Mouse (Mus musculus): Measurements from ENCODE around the gene Tmem143. TPM values are rescaled to one million over a fixed set of nuclear protein-coding genes. Genes with fewer than 3 reads are reported as not detected.

Gene Tmem143
- polyA plus RNA-seq, 1 experiment from 2014 or later, result 3.5 TPM

DNA sequence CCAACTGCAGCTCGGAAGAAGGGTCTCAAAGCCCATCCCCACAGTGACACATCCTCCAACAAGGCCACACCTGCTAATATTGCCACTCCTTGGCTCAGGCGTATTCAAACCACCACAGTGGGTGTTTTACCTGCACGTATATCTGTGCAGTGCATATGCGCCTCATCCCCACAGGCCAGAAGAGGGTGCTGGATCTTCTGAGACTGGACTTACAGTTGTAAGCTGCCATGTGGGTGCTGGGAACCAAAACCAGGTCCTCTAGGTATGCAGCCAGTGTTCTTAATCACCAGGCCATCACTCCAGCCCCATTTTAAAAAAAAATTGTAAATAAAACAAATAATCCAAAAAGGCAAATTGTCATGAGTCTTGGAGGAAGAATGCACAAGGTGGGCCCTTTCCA lies 16.2 kb upstream of the Tmem143 start:
- DNase-seq, result no peak
- Histone ChIP-seq H3K4me3 (ENCODE audit: low read depth, low read length) (no peak overlapping the region), H3K9ac (replicated peaks) (no peak overlapping the region), H3K27ac (ENCODE audit: low read depth) (no peak overlapping the region), H3K4me1 (ENCODE audit: insufficient read depth) (no peaks in the 10 kb centered on the region), H3K9me3 (ENCODE audit: low read length) (no peaks in the 10 kb centered on the region), H3K36me3 (replicated peaks; ENCODE audit: insufficient read depth, low read length) (peaks cover 62% of the 10 kb centered on the region), H3K27me3 (ENCODE audit: insufficient read depth, low read length) (no peaks in the 10 kb centered on the region), H3K4me2 (ENCODE audit: low read depth, low read length) (no peak overlapping the region)
- 93% methylated on average over 4 of the region's 4 CpGs for WGBS (ENCODE audit: insufficient replicate concordance)
- no peak for TF ChIP-seq CTCF (IDR thresholded peaks at IDR 0.05; ENCODE audit: low read depth)
- TF ChIP-seq EP300 (IDR thresholded peaks at IDR 0.05; ENCODE audit: low read depth), result no peak
- no peak for ATAC-seq

DNA sequence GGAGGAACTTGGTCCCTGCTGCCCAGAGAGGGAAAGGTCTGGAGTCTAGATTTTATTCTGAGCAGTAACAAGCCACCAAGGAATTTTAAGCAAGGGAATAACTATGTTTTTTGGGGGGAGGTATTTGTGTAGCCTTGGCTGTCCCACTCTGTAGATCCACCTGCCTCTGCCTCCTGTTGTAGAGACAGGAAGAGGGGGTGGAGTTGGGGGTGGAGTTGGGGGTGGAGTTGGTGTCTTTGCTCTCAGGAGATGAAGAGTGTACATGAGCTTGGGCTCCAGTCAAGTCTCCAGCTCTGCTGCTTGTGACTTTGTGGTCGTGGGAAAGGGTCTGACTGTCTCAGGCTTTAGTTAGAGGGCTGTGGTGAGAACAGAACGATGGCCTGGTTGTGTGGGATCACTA lies 15.7 kb upstream of the Tmem143 start:
- H3K4me3 ChIP-seq (ENCODE audit: low read depth, low read length), result no peak overlapping the region
- H3K9ac ChIP-seq (replicated peaks), result no peak overlapping the region
- no peak overlapping the region for H3K27ac ChIP-seq (ENCODE audit: low read depth)
- no peak for ATAC-seq
- H3K9me3 ChIP-seq (ENCODE audit: low read length), result no peaks in the 10 kb centered on the region
- DNase-seq, result no peak
- H3K27me3 ChIP-seq (ENCODE audit: insufficient read depth, low read length), result no peaks in the 10 kb centered on the region
- peaks cover 57% of the 10 kb centered on the region for H3K36me3 ChIP-seq (replicated peaks; ENCODE audit: insufficient read depth, low read length)
- WGBS (ENCODE audit: insufficient replicate concordance), result 87% methylated on average over 2 of the region's 2 CpGs
- H3K4me1 ChIP-seq (ENCODE audit: insufficient read depth), result no peaks in the 10 kb centered on the region
- no peak overlapping the region for H3K4me2 ChIP-seq (ENCODE audit: low read depth, low read length)
- no peak for TF ChIP-seq CTCF (IDR thresholded peaks at IDR 0.05; ENCODE audit: low read depth)
- no peak for TF ChIP-seq EP300 (IDR thresholded peaks at IDR 0.05; ENCODE audit: low read depth)

DNA sequence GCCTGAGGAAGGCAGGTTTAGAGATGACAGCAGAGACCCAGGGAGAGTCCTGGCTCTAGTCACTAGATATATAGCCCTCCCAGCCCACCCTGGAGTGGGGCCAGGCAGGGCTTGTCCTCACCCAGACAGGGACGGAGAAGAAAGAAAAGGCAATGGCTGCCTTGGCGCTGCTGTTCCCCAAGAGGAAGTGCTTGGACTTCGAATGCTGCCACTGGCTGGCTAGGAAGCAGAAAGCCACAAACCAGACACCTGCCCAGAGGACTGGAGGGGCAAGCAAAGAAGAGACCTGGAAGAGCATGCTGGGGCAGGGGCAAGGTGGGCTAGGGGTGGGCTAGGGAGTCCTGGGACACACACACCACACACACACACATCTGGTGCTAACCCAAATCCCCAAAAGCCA lies 9.5 kb upstream of the Tmem143 start:
- no peak overlapping the region for H3K27ac ChIP-seq (ENCODE audit: low read depth)
- no peaks in the 10 kb centered on the region for H3K27me3 ChIP-seq (ENCODE audit: insufficient read depth, low read length)
- no peaks in the 10 kb centered on the region for H3K9me3 ChIP-seq (ENCODE audit: low read length)
- H3K4me2 ChIP-seq (ENCODE audit: low read depth, low read length), result no peak overlapping the region
- TF ChIP-seq CTCF (IDR thresholded peaks at IDR 0.05; ENCODE audit: low read depth), result no peak
- no peak for TF ChIP-seq EP300 (IDR thresholded peaks at IDR 0.05; ENCODE audit: low read depth)
- ATAC-seq (no peak), DNase-seq (peak; percentile 20)
- peaks cover 22% of the 10 kb centered on the region for H3K36me3 ChIP-seq (replicated peaks; ENCODE audit: insufficient read depth, low read length)
- no peak overlapping the region for H3K9ac ChIP-seq (replicated peaks)
- WGBS (ENCODE audit: insufficient replicate concordance), result 25% methylated on average over 3 of the region's 3 CpGs
- H3K4me3 ChIP-seq (ENCODE audit: low read depth, low read length), result no peak overlapping the region
- no peaks in the 10 kb centered on the region for H3K4me1 ChIP-seq (ENCODE audit: insufficient read depth)

DNA sequence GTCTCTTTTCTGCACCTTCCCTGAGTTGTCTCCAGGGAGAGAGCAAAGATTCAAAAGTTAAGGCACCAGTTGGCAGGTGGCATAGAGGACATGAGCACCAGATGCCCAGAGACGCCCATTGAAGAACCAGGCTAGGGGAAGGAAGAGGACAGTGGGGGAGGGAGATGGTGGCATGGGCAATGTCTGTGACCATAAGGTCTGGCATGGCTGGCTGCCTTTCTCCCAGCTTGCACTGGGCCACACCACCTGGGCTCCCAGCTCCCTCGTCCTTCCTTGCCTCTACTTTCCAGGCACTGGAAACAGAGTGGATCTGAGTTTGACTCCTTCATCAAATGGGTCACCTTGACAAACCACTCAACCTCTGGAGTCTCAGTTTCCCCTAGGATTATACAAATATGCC lies 4.1 kb upstream of the Tmem143 start:
- Histone ChIP-seq H3K4me1 (ENCODE audit: insufficient read depth) (peaks cover 6% of the 10 kb centered on the region), H3K9ac (replicated peaks) (no peak overlapping the region), H3K36me3 (replicated peaks; ENCODE audit: insufficient read depth, low read length) (no peaks in the 10 kb centered on the region), H3K9me3 (ENCODE audit: low read length) (no peaks in the 10 kb centered on the region), H3K27me3 (ENCODE audit: insufficient read depth, low read length) (no peaks in the 10 kb centered on the region), H3K4me3 (ENCODE audit: low read depth, low read length) (no peak overlapping the region), H3K4me2 (ENCODE audit: low read depth, low read length) (no peak overlapping the region), H3K27ac (ENCODE audit: low read depth) (no peak overlapping the region)
- TF ChIP-seq CTCF (IDR thresholded peaks at IDR 0.05; ENCODE audit: low read depth), result no peak
- TF ChIP-seq EP300 (IDR thresholded peaks at IDR 0.05; ENCODE audit: low read depth), result no peak
- no peak for DNase-seq
- WGBS (ENCODE audit: insufficient replicate concordance), result 66% methylated on average over 2 of the region's 2 CpGs
- ATAC-seq, result no peak

DNA sequence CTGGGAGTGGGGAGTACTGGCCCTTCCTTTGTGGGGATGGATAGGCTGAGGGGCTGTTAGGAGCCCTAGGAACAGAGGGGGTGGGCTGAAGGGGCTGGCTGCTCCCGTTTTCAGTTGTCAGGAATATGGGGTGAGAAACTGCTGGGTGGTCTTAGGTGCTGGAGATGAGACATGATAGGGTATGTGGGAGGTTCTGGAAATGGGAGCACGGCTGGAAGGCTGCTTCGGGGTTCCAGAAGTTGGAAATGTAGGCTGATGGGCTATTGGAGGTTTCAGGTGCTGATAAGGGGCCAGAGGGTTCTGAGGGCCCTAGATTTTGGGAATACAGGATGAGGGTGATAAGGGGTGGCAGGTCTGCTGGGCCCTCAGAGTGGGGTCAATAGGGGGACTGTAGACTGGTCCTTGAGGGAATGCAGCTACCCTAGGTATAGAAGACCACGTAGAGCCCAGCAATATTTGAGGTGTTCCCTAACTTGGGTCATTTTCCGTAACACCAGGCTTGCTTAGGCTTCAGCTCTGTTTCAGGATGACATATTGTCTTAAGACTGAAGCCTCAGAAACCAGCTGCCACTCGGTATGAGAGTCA lies 717 bp upstream of the Tmem143 start:
- WGBS (ENCODE audit: insufficient replicate concordance), result 71% methylated on average over 6 of the region's 6 CpGs
- no peak overlapping the region; the same call in 1 of the 2 replicates for H3K9ac ChIP-seq (replicated peaks)

DNA sequence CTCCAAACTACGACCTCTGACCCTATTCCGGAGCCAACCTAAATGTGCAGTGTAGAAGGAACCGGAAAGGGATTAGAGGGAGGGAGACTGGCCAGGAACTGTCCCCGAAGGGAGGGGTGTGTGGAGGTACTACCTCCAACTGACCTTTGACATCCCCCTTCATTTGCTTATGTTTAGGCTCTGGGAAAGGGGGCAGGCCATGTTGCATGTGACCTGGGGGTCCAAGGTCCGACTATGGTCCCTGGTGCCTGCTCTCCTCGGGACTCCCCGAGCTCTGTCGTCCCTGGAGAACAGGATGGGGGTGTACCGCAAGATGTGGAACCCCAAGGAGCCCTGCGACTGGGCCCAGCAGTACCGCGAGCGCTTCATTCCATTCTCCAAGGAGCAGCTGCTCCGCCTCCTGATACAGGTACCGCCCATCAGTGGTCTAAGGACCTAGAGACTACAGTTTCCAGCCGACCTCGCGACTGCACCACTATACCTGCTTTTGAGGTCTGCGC lies 567 bp downstream of the Tmem143 start:
- Histone ChIP-seq H3K4me2 (ENCODE audit: low read depth, low read length) (peak overlapping the region; percentile 81), H3K27ac (ENCODE audit: low read depth) (peak overlapping the region; percentile 85), H3K9ac (replicated peaks) (peak overlapping the region; percentile 68), H3K4me1 (ENCODE audit: insufficient read depth) (peaks cover 6% of the 10 kb centered on the region), H3K27me3 (ENCODE audit: insufficient read depth, low read length) (no peaks in the 10 kb centered on the region), H3K36me3 (replicated peaks; ENCODE audit: insufficient read depth, low read length) (no peaks in the 10 kb centered on the region; the same call in 1 of the 2 replicates), H3K4me3 (ENCODE audit: low read depth, low read length) (peak overlapping the region; percentile 55), H3K9me3 (ENCODE audit: low read length) (no peaks in the 10 kb centered on the region)
- TF ChIP-seq CTCF (IDR thresholded peaks at IDR 0.05; ENCODE audit: low read depth) (no peak), EP300 (IDR thresholded peaks at IDR 0.05; ENCODE audit: low read depth) (no peak)
- ATAC-seq (peak; percentile 86), DNase-seq (peak; percentile 70)
- WGBS (ENCODE audit: insufficient replicate concordance), result 2% methylated on average over 19 of the region's 19 CpGs

More for the DNA sequence above, 717 bp upstream of the Tmem143 start:
- Histone ChIP-seq H3K27me3 (ENCODE audit: insufficient read depth, low read length) (no peaks in the 10 kb centered on the region), H3K27ac (ENCODE audit: low read depth) (peak overlapping the region; percentile 30; the same call in 1 of the 2 replicates), H3K4me3 (ENCODE audit: low read depth, low read length) (no peak overlapping the region), H3K36me3 (replicated peaks; ENCODE audit: insufficient read depth, low read length) (no peaks in the 10 kb centered on the region; the same call in 1 of the 2 replicates), H3K4me2 (ENCODE audit: low read depth, low read length) (peak overlapping the region; percentile 52), H3K9me3 (ENCODE audit: low read length) (no peaks in the 10 kb centered on the region), H3K4me1 (ENCODE audit: insufficient read depth) (peaks cover 6% of the 10 kb centered on the region)
- TF ChIP-seq CTCF (IDR thresholded peaks at IDR 0.05; ENCODE audit: low read depth) (no peak), EP300 (IDR thresholded peaks at IDR 0.05; ENCODE audit: low read depth) (no peak)
- ATAC-seq (no peak), DNase-seq (no peak)

Data from liver, postnatal 0 days (tissue).